Comparison of ENCODE assay signal across 20 mouse cellular contexts in genomic region chr11:119687966-119688365, GRCm38 (mm10).
DNase-seq lines count a peak whose midpoint lies in the region; ATAC-seq and TF ChIP-seq lines count a peak whose summit lies in the region.
"Had no signal": no experiment of that assay in that cellular context is flagged by ENCODE, and none has a peak within 500 bp of the region (broad histone marks: within the 10 kb centered on the region; RNA-seq: fewer than 3 reads in every experiment).

No protein-coding gene starts in this region.

- TF ChIP-seq CTCF in heart, adult 2 months (IDR thresholded peaks at IDR 0.05): no peak
- no peak for TF ChIP-seq CTCF in MEL (IDR thresholded peaks at IDR 0.05 in 2 of 3, conservative IDR thresholded peaks at IDR 0.05 in 1 of 3; ENCODE audit: control insufficient read depth in 1 of 3, insufficient read depth in 1 of 3, low read depth in 2 of 3, low read length in 3 of 3, poor library complexity in 1 of 3, severe bottlenecking in 1 of 3)
- TF ChIP-seq CTCF in lung, postnatal 0 days (IDR thresholded peaks at IDR 0.05): no peak

- ATAC-seq in lung, postnatal 0 days: peak; percentile 8; the same call in 1 of the 2 replicates
- ATAC-seq: CD4-positive, CD25-positive, alpha-beta regulatory T cell, adult 4 months; liver, embryonic 12.5 days had no signal

- no peak overlapping the region for H3K4me2 ChIP-seq in lung, postnatal 0 days (replicated peaks; ENCODE audit: low read depth, low read length)
- H3K4me2 ChIP-seq: heart, embryonic 12.5 days; hindbrain, embryonic 12.5 days; limb, embryonic 12.5 days; liver, embryonic 12.5 days had no signal

- H3K27me3 ChIP-seq in heart, adult 2 months (ENCODE audit: control insufficient read depth, insufficient read depth, low read length): no peaks in the 10 kb centered on the region
- no peaks in the 10 kb centered on the region for H3K27me3 ChIP-seq in MEL (ENCODE audit: control insufficient read depth in 1 of 2, insufficient read depth in 2 of 2, low read length in 2 of 2)
- no peaks in the 10 kb centered on the region for H3K27me3 ChIP-seq in lung, postnatal 0 days (replicated peaks; ENCODE audit: insufficient read depth, low read length)
- H3K27me3 ChIP-seq: heart, embryonic 12.5 days; hindbrain, embryonic 12.5 days; limb, embryonic 12.5 days; liver, embryonic 12.5 days had no signal

- peaks cover 10% of the 10 kb centered on the region for H3K4me1 ChIP-seq in heart, adult 2 months (ENCODE audit: control insufficient read depth, insufficient read depth, low read length)
- peaks cover 13 to 32% of the 10 kb centered on the region in 2 experiments for H3K4me1 ChIP-seq in MEL (ENCODE audit: control insufficient read depth in 1 of 2, insufficient read depth in 2 of 2, low read length in 2 of 2)
- peaks cover 7% of the 10 kb centered on the region for H3K4me1 ChIP-seq in lung, postnatal 0 days (ENCODE audit: insufficient read depth, low read depth, low read length)

- H3K9me3 ChIP-seq in MEL (replicated peaks; ENCODE audit: insufficient read depth, low read length): no peaks in the 10 kb centered on the region
- no peaks in the 10 kb centered on the region for H3K9me3 ChIP-seq in lung, postnatal 0 days (ENCODE audit: low read length)
- H3K9me3 ChIP-seq: embryonic facial prominence, embryonic 10.5 days; heart, embryonic 12.5 days; hindbrain, embryonic 12.5 days; limb, embryonic 12.5 days; liver, embryonic 12.5 days had no signal

- no peak for TF ChIP-seq RAD21 in MEL (IDR thresholded peaks at IDR 0.05; ENCODE audit: low read depth, low read length)

- no peaks in the 10 kb centered on the region for H3K36me3 ChIP-seq in heart, adult 2 months (ENCODE audit: control insufficient read depth, insufficient read depth, low read length)
- H3K36me3 ChIP-seq in MEL (ENCODE audit: control insufficient read depth in 1 of 2, insufficient read depth in 2 of 2, low read length in 2 of 2): peaks cover 6 to 22% of the 10 kb centered on the region in 2 experiments; a peak in 3 of 4 replicates
- no peaks in the 10 kb centered on the region for H3K36me3 ChIP-seq in lung, postnatal 0 days (ENCODE audit: insufficient read depth, low read length)
- H3K36me3 ChIP-seq: heart, embryonic 12.5 days; hindbrain, embryonic 12.5 days; limb, embryonic 12.5 days; liver, embryonic 12.5 days had no signal

- TF ChIP-seq POLR2A in heart, adult 2 months (IDR thresholded peaks at IDR 0.05; ENCODE audit: insufficient read depth, low read depth, low read length): no peak
- TF ChIP-seq POLR2A in MEL (IDR thresholded peaks at IDR 0.05; ENCODE audit: control insufficient read depth in 1 of 2, insufficient read depth in 1 of 2, low read depth in 1 of 2, low read length in 2 of 2, poor library complexity in 1 of 2): no peak

- DNase-seq in adrenal gland, postnatal 10 days: peak; percentile 40
- no peak for DNase-seq in adrenal gland, adult 18-20 months (ENCODE audit: low spot score in 2 of 2)
- DNase-seq in heart, adult 11 months: peak; percentile 80
- DNase-seq in heart, adult 2 months: no peak
- DNase-seq in MEL (ENCODE audit: low read depth, low spot score): peak; percentile 53
- no peak for DNase-seq in lung, postnatal 0 days (ENCODE audit: low spot score)
- no peak for DNase-seq in right cerebral cortex, postnatal 25 days
- DNase-seq: gastrocnemius, adult 2 months; heart, postnatal 14 days; kidney, adult 8-10 months; right cerebral cortex, postnatal 14 days; thymus, adult 2 months had no signal

- H3K79me2 ChIP-seq in heart, adult 2 months (replicated peaks; ENCODE audit: control insufficient read depth, insufficient read depth, low read length): peaks cover 1% of the 10 kb centered on the region; the same call in 1 of the 2 replicates
- peaks cover 48% of the 10 kb centered on the region for H3K79me2 ChIP-seq in MEL (ENCODE audit: control insufficient read depth, insufficient read depth, low read length, poor library complexity)

- intact Hi-C loops in heart, adult 2 months (cut with DNase I): no loop called here

- H3K9ac ChIP-seq in heart, adult 2 months (ENCODE audit: low read depth, low read length): no peak overlapping the region
- no peak overlapping the region for H3K9ac ChIP-seq in MEL (ENCODE audit: control insufficient read depth, low read depth, low read length, poor library complexity, severe bottlenecking)
- H3K9ac ChIP-seq in lung, postnatal 0 days (replicated peaks; ENCODE audit: low read depth): no peak overlapping the region
- H3K9ac ChIP-seq: heart, embryonic 12.5 days; hindbrain, embryonic 12.5 days; limb, embryonic 12.5 days; liver, embryonic 12.5 days had no signal

- H3K27ac ChIP-seq in heart, adult 2 months: no peak overlapping the region
- H3K27ac ChIP-seq in MEL (ENCODE audit: control insufficient read depth, low read depth, low read length): no peak overlapping the region
- no peak overlapping the region; the same call in 1 of the 2 replicates for H3K27ac ChIP-seq in lung, postnatal 0 days (ENCODE audit: low read length)
- H3K27ac ChIP-seq: embryonic facial prominence, embryonic 10.5 days; gastrocnemius, adult 2 months; hindbrain, embryonic 12.5 days; limb, embryonic 12.5 days; liver, embryonic 12.5 days; macrophage; midbrain, embryonic 10.5 days had no signal

- no peak overlapping the region for H3K4me3 ChIP-seq in heart, adult 2 months
- no peak overlapping the region for H3K4me3 ChIP-seq in MEL (ENCODE audit: control insufficient read depth in 1 of 2, insufficient read depth in 1 of 2, low read depth in 2 of 2, low read length in 2 of 2)
- no peak overlapping the region for H3K4me3 ChIP-seq in lung, postnatal 0 days (ENCODE audit: low read depth, low read length)
- H3K4me3 ChIP-seq: embryonic facial prominence, embryonic 10.5 days; gastrocnemius, adult 2 months; heart, embryonic 12.5 days; hindbrain, embryonic 12.5 days; limb, embryonic 12.5 days; liver, embryonic 12.5 days; midbrain, embryonic 10.5 days had no signal

- no peak for TF ChIP-seq EP300 in heart, adult 2 months (IDR thresholded peaks at IDR 0.05; ENCODE audit: insufficient read depth, low read depth, low read length)
- no peak for TF ChIP-seq EP300 in MEL (IDR thresholded peaks at IDR 0.05; ENCODE audit: low read depth in 1 of 2, low read length in 2 of 2)
- TF ChIP-seq EP300 in lung, postnatal 0 days (IDR thresholded peaks at IDR 0.05): no peak

TF ChIP-seq in MEL, 35 proteins besides CTCF, POLR2A, EP300 and RAD21:
- TF ChIP-seq MXI1 (IDR thresholded peaks at IDR 0.05; ENCODE audit: low read depth, low read length): no peak
- no peak for TF ChIP-seq GABPA (IDR thresholded peaks at IDR 0.05; ENCODE audit: low read depth, low read length)
- TF ChIP-seq NELFE (IDR thresholded peaks at IDR 0.05; ENCODE audit: low read depth, low read length): no peak
- no peak for TF ChIP-seq ETS1 (IDR thresholded peaks at IDR 0.05; ENCODE audit: low read depth, low read length)
- TF ChIP-seq GATA1 (IDR thresholded peaks at IDR 0.05; ENCODE audit: low read depth, low read length): no peak
- TF ChIP-seq CHD1 (IDR thresholded peaks at IDR 0.05; ENCODE audit: low read depth, low read length): no peak
- no peak for TF ChIP-seq RCOR1 (IDR thresholded peaks at IDR 0.05; ENCODE audit: low read depth, low read length)
- no peak for TF ChIP-seq MEF2A (IDR thresholded peaks at IDR 0.05; ENCODE audit: extremely low read depth, insufficient replicate concordance, low read depth, low read length, poor library complexity, severe bottlenecking)
- TF ChIP-seq UBTF (IDR thresholded peaks at IDR 0.05; ENCODE audit: borderline replicate concordance, insufficient read depth, low read depth, low read length): no peak
- no peak for TF ChIP-seq TCF12 (IDR thresholded peaks at IDR 0.05; ENCODE audit: low read depth, low read length)
- TF ChIP-seq BHLHE40 (IDR thresholded peaks at IDR 0.05; ENCODE audit: borderline replicate concordance, low read depth, low read length): no peak
- no peak for TF ChIP-seq E2F4 (IDR thresholded peaks at IDR 0.05; ENCODE audit: borderline replicate concordance, low read depth, low read length)
- no peak for TF ChIP-seq USF1 (IDR thresholded peaks at IDR 0.05; ENCODE audit: low read depth, low read length)
TF ChIP-seq in MEL: peak in this region for 0.

Comparison
In these comparisons a context has a peak if more than half of its experiments do, and no peak if none do; other contexts are left out.
1. DNase-seq: peak in adrenal gland, postnatal 10 days (single experiment), heart, adult 11 months (single experiment) and MEL (single experiment); none in adrenal gland, adult 18-20 months (0 of 2), heart, adult 2 months (0 of 2), lung, postnatal 0 days (single experiment) and right cerebral cortex, postnatal 25 days (single experiment).